Mouse (Mus musculus) common myeloid progenitor, adult 5-6 weeks (primary cell): ENCODE measurements around the gene Tagap. TPM values are rescaled to one million over a fixed set of nuclear protein-coding genes. Genes with fewer than 3 reads are reported as not detected.
"Not testable (repeated sequence)": the region's sequence is repeated elsewhere in the genome, so short reads cannot be mapped to it uniquely, and the experiment has no call there.

ENCODE experiments used
- ATAC-seq: replicated peaks from 2 replicates; pipeline ENCODE4 v1.8.0; 2016; ENCODE audit warnings: low read depth, mild to moderate bottlenecking, moderate TSS enrichment, inconsistent platforms; ENCODE audit not compliant: poor library complexity, severe bottlenecking
- total RNA-seq: library from RNA; stranded (forward); fragments of 200-1000, 187-1606 nt; gene quantifications from 2 replicates; pipeline ENCODE4 v1.2.3, GENCODE M21; 2017

The Tagap gene
- total RNA-seq, 1 experiment from 2014 or later: 12.4 TPM

DNA sequence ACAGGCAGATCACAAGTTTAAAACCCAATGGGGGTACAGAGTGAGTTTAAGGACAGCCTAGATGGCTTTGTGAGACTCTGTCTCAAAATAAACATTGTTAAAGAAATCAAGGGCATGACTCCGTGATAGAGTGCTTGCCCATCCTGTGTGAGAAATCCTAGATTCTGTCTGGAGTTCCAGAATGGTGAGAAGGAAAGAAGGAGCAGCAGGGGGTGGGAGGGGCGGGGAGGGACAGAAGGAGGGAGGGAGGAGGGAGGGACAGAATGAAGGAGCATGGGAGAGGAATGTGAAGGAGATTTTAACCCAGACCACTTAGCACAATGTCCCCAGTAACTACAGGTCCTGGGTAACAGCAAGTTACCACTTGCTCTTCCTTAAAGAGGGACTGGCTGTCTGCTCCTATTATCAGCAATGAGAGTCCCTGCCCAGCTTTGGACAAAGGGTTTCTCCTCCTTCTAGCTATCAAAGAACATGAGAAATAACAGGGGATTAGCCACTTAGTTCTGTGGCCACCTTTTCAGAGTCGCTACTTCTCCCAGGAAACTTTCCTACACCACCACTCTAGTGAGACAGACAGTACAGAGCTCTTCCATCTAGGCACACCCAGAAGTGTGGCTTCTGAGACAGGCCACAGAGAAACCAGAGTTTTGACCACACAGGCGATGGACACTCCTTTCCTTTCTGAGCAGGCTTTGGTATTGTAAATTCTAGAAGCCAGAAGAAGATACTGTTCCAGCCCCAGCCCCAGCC is 19.7 kb upstream of the Tagap start:
- peak; percentile 81 for ATAC-seq

DNA sequence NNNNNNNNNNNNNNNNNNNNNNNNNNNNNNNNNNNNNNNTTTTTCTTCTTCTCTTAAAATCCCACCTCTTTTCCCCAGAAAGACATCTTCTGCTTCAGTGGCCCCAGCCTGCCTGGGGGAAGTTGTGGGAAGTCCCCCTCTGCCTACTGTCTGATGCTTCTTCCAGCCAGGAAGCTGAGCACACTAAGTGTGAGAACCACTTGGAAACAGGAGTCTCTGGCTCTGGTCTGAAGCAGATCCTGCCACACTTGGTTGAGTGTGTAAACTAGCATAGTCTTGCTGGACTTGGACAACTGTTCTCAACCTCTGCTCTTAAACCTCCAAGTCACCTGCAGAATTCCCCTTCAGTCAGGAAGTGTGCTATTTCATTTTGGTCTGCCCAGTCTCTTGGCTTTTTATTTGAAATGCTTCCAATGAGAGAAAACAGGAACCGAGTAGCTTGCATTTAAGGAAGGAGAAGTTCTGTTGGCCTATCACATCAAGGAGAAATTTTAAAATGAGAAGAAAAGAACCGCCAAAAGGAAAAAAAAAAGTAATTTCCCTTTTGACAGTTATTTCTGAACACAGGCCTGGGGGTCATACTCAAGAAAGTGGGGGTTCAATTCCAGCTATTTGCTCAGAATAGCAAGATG is 11.1 kb upstream of the Tagap start:
- ATAC-seq: peak; percentile 37

DNA sequence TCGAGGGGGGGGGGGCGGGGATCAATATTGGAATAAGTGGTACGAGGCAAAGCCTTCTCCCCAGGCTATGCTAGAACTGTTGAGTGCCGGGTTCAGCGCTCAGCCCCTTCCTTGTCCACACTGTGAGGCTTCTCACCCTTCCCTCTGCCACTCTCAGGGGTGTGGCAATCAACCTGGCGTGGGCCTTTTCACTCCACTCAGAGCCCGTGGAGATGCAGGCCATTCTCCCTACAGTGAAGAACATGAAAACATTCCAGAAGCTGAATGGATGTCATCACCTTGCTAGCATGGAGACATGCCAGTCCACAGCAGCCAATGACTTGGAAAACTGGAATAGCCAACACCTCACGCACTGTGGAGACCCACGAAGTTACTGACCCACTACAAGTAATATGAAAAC is 10.0 kb upstream of the Tagap start:
- no peak for ATAC-seq

DNA sequence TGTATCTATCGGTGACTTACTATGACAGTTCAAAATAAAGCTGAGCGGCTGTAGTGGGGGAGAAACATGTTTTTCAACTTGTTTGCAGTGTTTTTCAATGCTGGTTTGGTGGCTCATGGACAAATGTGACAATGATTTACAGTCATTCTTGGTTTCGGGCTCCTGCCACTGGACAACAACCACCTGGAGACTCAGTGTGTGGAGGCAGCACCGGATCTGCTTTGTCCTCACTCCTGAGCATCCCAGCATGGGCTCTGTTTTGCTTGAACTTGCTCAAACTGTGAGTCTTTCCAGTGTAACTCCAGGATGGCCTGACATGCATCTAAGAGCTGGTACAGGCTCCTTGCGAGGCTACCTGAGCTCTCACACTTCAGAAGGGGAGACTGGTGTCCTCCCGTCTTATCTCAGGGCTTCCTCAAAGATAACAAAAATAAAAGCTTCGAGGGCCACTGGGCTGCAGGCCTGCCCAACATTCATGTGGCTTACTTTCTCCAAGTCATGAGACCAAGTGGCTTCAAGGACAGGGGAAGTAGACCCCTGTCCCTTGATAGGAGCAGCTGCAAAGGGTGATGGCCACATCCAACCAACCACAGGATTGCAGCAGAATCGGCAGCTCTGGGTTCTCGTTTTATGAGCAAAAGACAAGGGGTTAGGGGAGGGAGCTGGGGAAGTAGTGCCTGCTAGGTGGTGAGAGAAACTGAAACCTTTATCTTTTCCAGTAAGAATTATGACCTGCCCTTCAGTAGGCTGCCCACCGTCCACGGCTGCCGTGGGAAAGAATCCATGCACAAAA is 8.8 kb upstream of the Tagap start:
- peak; percentile 94 for ATAC-seq

DNA sequence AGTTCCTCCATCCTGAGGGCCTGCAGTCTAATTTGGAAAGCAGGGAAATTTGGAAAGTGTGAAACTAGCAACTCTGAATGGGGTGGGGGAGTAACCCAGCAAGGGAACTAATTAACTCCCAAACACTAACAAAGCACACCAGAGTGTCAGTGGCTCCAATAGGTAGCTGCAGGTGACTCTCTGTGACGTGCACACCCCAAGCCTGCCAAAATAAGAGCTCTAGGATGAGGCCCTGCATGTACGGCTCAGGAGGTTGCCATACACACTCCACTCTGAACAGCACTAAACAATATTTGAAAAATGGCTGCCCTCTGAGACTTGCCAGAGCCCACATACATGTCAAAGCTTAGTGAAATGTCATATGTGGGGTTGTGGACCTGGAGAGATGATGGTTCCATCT is 7.4 kb upstream of the Tagap start:
- no peak for ATAC-seq

DNA sequence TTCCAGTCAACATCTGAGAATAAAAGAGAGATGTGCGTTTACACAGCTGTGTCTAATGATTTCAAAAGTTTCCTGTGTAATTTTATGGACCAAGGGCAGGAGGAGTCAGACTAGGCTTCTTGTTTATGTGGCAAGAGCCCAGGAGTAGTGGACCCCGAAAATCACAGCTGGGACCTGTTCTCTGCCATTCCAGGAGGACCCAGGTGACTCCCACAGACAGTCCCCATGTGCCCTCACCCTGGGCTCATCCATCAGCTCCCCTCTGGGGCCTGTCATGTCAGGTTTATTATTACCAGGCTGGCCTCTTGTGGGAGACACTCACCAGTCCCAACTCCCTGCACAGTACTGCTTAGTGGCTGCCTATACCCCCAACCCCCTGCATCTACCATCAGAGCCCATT is 6.6 kb upstream of the Tagap start:
- no peak for ATAC-seq

DNA sequence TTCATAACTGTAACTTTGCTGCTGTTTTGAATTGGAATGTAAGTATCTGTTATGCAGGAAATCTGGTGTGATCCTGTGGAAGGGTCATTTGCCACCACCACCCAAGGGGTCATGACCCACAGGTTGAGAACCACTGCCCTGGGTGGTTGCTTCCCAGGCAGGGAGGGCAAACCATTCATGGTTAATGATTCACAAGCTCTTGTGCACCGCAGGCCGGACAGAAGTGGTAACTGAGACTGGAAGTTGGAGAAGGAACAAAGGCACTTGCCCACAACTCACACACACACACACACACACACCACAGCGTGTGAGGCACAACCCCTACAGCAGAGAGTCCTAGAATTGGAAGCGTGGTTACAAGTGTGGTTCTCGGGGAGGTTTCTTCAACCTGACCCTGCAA is 3.2 kb upstream of the Tagap start:
- ATAC-seq: peak; percentile 24; the same call in 1 of the 2 replicates

DNA sequence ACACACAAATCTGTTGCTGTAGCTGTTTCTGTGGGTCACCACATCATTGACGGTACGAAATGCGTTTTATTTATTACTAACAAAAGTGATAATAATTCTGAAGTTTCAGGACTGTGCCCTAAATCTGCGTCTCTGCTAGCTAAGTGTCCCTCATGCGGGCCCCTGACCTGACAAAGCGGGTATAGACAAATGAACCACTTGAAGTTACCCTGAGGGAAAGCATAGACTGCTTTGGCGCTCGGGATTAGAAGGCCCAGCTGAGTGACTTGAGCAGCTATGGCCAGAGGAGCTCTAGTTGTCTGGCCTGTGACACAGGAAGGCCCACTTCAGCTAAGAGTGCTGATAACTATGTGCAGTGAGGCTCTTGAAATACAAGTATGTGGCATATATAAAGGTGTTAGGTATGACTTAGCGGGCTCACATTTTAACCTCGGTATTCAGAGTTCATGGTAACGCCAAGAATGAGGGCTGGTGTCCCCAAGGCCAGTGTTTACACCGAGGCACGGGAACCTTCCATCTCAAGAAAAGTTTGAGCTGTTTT is 1.5 kb upstream of the Tagap start:
- no peak for ATAC-seq

DNA sequence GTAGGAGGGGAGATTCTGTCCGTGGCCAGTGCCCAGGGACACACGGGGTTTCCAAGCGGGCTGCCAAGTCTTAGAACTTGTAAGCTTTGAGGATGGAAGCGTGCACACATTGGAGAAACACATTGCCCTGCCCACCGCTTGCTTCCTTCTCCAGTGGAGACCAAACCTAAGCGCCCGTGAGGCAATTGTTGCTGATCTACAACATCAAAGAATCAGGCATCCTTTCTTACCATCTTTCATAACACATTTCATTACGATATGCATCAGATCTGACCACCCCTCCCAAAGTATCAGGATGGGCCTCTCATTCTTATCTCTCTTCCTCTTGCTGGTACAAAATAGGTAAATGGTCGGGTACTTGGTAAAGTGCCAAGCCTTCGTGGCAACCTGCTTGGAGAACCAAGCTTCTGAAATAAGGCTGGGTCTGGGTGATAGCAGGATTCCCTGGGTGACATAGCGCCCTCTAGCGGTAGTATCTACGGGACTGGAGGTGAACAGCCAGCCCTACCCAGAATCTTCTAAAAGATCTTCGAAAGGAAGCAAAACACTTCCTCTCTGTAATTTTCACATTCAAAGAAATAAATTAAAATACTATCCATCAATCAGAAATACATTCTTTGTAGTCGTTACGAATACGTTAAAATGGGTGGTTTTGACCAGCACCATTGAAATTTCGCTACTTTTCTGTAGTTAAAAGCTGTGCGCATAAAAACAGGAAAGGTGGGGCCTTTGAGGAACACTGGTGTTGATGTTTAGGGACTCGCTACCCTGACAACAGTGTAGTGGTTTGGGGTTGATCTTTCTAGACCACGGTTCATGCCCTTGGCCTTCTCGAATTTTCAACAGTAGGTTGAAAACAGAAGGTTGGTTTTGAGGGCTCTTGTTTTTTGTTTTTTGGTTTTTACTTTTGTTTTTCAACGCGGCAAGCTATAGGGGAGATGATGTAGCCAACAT is 2.1 kb downstream of the Tagap start:
- peak; percentile 69 for ATAC-seq

DNA sequence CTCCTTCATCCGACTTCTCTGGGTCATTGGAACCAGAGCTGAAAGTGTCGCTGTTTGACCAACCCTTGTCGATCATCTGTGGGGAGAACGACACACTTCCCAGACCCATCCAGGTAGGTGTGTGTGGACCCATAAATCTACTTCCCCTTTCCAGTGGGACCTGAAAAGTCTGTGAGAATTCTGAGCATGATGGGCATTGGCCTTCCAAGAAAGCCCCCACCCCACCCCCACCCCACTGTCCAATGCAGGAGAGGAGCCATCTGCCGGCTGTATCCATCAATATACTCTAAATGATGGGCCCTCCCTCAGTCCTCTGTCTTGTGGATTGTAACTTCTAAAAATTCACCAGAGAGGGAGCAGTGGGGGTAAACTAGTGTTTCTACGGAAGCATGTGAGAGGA is 2.9 kb downstream of the Tagap start:
- ATAC-seq: no peak

DNA sequence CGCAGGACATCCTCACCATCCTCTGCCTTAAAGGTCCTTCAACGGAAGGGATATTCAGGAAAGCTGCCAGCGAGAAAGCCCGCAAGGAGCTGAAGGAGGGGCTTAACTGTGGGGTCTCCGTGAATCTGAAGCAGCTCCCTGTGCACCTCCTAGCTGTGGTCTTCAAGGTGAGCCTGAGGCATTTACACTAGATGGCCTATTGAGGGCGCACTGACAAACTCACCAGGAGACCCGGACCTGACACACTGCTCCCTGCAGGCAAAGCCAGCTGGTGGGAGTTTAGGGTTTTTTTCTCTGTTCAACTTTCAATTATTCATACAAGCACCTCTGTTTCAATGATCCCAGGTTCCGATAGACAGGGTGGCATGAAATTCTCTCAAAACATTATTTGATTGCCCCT is 3.5 kb downstream of the Tagap start:
- no peak for ATAC-seq

DNA sequence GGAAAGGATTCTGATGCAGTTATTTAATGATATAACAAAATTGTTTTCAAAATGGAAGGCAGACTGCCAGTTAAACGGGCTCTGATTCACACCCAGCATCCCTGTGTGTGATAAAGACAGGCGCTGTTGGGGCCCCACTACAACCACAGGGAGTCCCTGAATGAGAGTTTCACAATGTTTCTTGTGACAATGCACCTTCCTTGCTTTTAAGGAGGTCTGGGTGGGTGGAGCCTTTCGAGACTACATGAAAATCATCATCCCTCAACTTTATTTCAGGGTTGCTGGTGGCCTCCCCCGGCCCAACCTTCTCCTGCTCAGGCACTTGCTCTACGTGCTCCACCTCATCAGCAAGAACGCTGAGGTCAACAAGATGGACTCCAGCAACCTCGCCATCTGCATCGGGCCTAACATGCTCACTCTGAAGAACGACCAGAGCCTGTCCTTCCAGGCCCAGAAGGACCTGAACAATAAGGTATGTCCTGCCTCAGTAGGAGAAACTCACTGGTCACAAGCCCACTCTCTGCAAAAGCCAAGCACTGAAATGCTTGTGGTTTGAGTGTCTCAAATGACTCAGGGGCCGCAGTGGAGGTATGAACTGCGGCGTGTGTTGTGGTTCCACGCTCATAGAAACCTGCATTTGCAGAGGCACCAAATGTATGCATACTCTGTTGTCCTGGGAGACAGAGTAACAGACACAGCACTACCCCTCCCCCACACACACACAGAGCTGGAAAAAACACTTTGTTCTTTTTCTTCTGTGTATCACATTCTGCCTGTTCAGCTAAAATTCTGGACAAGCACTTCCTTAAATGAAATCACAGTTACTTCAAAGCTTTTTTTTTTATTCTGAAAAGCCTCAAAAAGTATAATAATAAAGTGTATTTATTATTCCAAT is 5.5 kb downstream of the Tagap start:
- ATAC-seq: no peak

DNA sequence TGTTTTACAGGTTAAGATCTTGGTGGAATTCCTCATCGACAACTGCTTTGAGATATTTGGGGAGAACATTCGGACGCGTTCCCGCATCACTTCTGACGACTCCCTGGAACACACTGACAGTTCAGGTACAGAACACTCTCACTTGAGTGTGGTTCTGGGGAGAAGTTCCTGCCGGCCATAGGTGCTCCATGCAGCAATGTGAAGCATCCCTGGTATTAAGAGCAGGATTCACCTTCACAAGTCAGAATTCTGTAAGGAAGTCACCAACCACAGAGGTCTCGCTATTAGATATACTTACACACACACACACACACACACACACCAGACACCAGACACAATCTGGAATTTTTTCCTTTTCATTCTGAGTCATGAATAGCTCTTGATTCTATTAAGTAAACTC is 6.3 kb downstream of the Tagap start:
- not testable (repeated sequence) for ATAC-seq

DNA sequence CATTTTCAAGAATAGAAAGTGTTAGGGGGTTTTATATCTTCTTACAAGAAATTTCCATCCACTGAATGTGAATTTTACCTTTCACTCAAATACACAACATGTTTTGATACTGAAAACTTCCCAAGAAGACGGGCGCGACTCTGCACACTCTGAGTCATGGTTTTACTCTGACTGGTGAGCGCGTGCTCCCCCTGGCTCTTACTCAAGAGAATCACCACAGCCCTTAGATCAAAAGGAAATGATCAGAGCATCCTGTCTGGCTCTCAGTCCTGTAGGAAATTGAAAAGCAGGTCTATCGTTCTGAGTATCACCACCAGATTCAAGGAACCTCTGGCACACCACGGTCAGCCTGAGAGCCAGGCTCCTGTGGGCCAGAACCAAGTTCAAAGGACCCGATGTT is 13.8 kb downstream of the Tagap start:
- ATAC-seq: peak; percentile 87

DNA sequence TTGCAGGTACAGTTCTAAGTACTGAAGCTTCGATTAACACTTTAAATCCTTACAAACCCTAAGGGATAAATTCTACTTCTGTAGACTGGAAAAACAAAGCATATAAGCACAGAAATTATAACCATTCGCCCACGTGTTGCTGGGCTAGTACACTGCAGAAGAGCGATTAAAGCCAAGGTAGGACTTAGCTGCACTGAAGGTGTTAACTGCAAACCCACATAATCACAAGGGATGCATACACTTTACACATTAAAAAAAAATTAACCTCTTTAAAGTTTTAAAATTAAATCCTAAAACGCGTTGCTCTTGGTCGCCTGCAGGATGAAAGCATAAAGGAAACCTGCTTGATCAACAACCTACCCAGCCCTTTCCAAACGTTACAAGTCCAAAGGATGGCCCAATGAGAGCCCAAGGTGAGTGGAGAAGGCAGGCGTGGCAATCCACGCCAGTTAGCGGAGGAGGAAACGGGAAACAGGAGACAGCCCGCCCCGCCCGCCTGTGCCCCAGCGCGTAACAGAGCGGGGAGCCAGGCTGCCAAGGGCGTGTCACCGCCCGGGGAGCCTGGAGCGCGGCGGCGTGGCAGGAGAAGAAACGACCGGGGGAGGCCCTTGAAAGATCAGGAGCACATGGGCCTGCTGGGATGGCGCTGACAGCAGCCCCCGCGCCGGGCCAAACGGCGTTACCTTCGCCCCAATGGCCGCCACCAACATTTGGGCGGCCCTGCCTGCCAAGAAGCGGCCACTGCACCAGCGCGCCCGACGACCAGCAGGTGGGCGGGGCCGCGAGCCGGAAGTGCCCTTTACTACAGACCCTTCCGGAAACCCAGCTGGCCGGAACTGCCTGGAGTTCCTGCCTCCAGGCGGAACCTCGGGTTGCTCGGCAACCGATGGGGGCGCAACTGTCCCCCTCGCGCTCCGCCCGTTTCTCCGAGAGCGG is 19.6 kb downstream of the Tagap start, which contains the start of gene Rsph3a:
Gene Rsph3a, plus strand, starts transcription at position 498 of the 936 bp plus-strand sequence.
- peak; percentile 87 for ATAC-seq

DNA sequence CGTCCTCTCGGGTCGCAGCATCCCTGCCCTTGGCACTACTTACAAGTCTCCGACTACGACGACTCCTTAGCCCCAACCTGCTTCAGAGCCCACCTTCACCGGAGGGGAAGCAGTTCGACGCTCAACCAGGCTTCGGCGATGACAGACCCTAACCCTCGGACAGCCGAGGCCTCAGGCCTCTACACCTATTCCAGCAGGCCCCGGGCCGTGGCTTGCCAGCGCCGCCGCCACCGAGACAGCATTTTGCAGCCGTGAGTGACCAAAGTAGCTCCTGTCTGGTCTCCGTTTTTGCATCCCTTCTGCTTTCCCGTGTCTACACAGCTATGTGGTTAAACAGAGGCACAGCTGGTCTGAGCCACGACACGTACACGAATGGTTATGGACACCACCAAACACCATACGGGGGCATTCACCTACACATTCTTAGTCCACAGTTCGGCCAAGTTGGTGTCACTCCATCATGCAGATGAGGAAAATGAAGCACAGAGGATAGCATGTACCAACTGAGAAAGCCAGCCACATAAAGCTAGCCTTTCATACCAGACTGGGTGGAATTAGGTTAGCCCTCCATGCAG is 20.3 kb downstream of the Tagap start:
- peak; percentile 26 for ATAC-seq

DNA sequence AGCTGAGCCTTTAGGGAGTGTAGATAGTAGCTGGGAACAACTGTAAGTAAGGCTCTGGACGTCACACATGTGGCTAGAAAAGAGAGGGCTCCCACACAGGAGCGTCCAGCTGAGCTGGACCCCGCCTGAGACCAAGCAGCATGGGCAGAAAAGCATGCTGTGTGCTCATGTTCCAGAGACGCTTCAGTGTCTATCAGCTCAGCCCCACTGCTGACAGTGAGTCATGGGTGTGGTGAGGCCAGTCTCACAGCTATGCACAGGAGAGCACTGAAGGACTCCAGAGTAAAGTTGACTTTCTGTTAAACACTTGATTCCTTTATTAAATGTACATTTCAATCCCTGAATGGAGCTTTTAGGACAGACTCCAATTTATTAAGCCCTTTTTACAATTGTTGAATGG is 25.5 kb downstream of the Tagap start:
- ATAC-seq: not testable (repeated sequence)
